Mouse (Mus musculus) neural tube, embryonic 13.5 days (tissue): ENCODE results near the gene Gm10309. TPM values are rescaled to one million over a fixed set of nuclear protein-coding genes. Genes with fewer than 3 reads are reported as not detected.
A peak's percentile ranks its signal among the peaks of the same experiment; 100 is the strongest.

Source experiments
- ATAC-seq: fragments of 200-750 bp; cut with Nextera tagmentation; 2 replicates; pipeline ENCODE4 v1.8.0; 2017; ENCODE audit warnings: low read depth, mild to moderate bottlenecking, moderate TSS enrichment, moderate library complexity
- H3K27ac ChIP-seq: fragments of 300-500 bp; sonication (generic); replicated peaks from 2 replicates; pipeline ENCODE4 v1.5.1; 2015; ENCODE audit warnings: moderate library complexity, mild to moderate bottlenecking, inconsistent platforms
- H3K27me3 ChIP-seq: fragments of 300-500 bp; sonication (generic); 2 replicates; pipeline ENCODE4 v1.6.1; 2015; ENCODE audit warnings: mild to moderate bottlenecking, inconsistent platforms
- H3K36me3 ChIP-seq: fragments of 300-500 bp; sonication (generic); 2 replicates; pipeline ENCODE4 v1.6.1; 2015; ENCODE audit warnings: mild to moderate bottlenecking, inconsistent platforms
- H3K4me1 ChIP-seq: fragments of 300-500 bp; sonication (generic); replicated peaks from 2 replicates; pipeline ENCODE4 v1.6.1; 2015; ENCODE audit warnings: inconsistent platforms
- H3K4me2 ChIP-seq: fragments of 300-500 bp; sonication (generic); 2 replicates; pipeline ENCODE4 v1.6.1; 2015; ENCODE audit warnings: inconsistent platforms, mild to moderate bottlenecking, moderate library complexity
- H3K4me3 ChIP-seq: fragments of 300-500 bp; sonication (generic); 2 replicates; pipeline ENCODE4 v1.5.1; 2015; ENCODE audit warnings: mild to moderate bottlenecking, inconsistent platforms
- H3K9ac ChIP-seq: fragments of 300-500 bp; sonication (generic); 2 replicates; pipeline ENCODE4 v1.6.1; 2015; ENCODE audit warnings: moderate library complexity, mild to moderate bottlenecking, inconsistent platforms
- H3K9me3 ChIP-seq: fragments of 300-500 bp; sonication (generic); 2 replicates; pipeline ENCODE4 v1.6.1; 2016; ENCODE audit warnings: inconsistent platforms
- WGBS: fragments of 180-500 bp; shearing (Covaris S2); methylation state at CpG from one replicate; pipeline ENCODE4 v1.1.7; 2015; 5-methylcytosine and 5-hydroxymethylcytosine counted together
- polyA plus RNA-seq: library from polyadenylated mRNA; unstranded; fragments of >200 nt; fragmentation: Nextera tagmentation; extraction: Ambion mirVana; gene quantifications from 2 replicates; pipeline ENCODE4 v1.2.1, GENCODE M21; 2015

Gene Gm10309
- 0.23 and 0.46 TPM in 2 replicates for polyA plus RNA-seq

DNA sequence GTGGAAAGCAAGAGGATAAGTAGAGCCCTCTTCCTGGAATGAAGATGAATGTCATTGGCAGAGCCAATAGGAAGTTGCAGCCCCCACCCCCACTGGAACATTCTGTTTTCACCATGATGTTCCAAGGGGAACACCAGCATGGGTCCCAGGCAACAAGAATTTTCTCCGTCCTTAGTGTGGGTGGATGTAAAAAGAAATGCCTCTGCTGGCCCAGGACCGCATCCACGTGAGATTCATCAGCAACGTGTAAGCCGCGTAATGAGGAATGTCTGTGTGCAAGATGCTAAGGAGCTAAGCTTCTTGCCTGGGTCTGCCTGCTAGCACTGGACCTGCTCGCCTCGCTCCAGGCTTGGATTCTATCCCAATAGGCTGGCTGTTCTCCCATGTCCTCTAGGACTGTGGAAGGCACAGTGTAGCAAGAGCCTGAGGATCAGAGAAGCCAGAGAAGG, at the start of gene Gm10309:
Gm10309 (minus strand) TSS at position 50 of the 449 bp plus-strand sequence.
- Histone ChIP-seq H3K27me3 (no peaks in the 10 kb centered on the region), H3K9ac (no peak within 1 kb of the TSS), H3K27ac (no peak within 1 kb of the TSS), H3K4me2 (no peak within 1 kb of the TSS), H3K4me3 (no peak within 1 kb of the TSS), H3K9me3 (no peaks in the 10 kb centered on the region), H3K36me3 (peaks cover 7% of the 10 kb centered on the region; the same call in 1 of the 2 replicates), H3K4me1 (peaks cover 3% of the 10 kb centered on the region; the same call in 1 of the 2 replicates)
- 88% methylated on average over 8 of the region's 8 CpGs for WGBS
- no peak for ATAC-seq

DNA sequence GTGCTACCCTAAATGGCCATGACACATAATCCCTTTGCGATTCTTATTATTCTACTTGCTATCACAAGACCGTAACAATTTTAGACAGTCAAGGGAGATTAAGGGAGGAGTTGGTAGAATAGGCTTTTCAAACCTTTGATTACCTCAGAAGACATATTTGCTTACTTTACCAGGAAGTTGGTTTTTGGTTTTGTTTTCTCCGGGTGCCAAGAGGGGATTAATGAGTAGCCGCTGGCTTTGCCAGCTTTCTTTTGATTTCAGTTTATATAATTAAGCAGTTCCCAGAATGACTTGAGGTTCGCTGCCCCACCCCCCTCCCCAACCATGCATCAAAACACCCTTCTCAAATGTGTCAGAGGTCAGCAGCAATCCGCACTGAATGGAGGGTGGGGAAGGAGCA, 47.0 kb upstream of the Gm10309 start:
- H3K27me3 ChIP-seq, result no peaks in the 10 kb centered on the region
- no peak overlapping the region for H3K9ac ChIP-seq
- WGBS, result 88% methylated on average over 6 of the region's 6 CpGs
- H3K4me2 ChIP-seq, result no peak overlapping the region
- no peaks in the 10 kb centered on the region for H3K36me3 ChIP-seq
- no peaks in the 10 kb centered on the region for H3K9me3 ChIP-seq
- no peak overlapping the region for H3K4me3 ChIP-seq
- no peak for ATAC-seq
- no peak overlapping the region for H3K27ac ChIP-seq
- 0 out of 2 replicates have a peak, but pooled peaks cover under 1% of the 10 kb centered on the region for H3K4me1 ChIP-seq

DNA sequence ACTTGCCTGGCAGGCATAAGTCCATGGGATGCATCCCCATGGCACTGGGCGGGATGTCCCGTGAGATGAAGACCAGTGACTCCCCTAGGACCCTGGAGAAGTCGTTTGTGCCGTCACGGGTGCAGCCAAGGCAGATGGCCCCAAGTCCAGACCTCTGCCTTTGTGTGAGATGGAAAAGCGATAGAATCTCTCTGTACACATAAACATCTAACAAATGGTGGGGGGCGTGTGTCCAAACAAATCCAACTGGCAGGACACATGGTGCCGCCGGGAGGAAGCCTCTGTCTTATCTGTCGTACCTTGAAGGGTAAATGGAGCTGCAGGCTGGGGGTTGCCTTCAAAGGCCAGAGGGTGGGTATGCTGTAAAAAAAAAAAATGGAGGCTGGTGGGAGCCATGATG, 46.5 kb upstream of the Gm10309 start:
- H3K9ac ChIP-seq, result no peak overlapping the region
- ATAC-seq, result no peak
- WGBS, result 85% methylated on average over 10 of the region's 10 CpGs
- H3K9me3 ChIP-seq, result no peaks in the 10 kb centered on the region
- H3K4me3 ChIP-seq, result no peak overlapping the region
- no peaks in the 10 kb centered on the region for H3K36me3 ChIP-seq
- no peak overlapping the region for H3K4me2 ChIP-seq
- 0 out of 2 replicates have a peak, but pooled peaks cover 4% of the 10 kb centered on the region for H3K4me1 ChIP-seq
- H3K27me3 ChIP-seq, result no peaks in the 10 kb centered on the region
- H3K27ac ChIP-seq, result no peak overlapping the region

DNA sequence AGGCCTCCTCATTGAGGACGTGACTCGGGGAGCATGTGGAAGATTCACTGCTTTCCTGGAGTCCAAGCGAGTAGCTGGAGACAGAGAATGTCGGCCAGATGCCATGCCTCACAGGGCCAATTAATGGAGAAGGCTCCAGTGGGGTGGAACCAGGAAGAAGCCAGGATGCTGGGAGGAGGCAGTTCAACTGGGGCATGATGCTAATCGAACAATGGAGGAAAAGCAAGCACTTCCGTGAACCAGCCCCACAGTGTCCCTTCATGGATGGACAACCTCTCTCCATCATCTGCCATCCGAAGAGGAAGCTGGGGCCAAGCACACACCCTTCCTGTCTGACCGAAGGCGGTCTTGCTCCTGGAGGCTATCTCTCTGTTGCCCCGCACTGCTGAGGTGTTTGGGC, 44.1 kb upstream of the Gm10309 start:
- no peaks in the 10 kb centered on the region for H3K9me3 ChIP-seq
- H3K9ac ChIP-seq, result no peak overlapping the region
- ATAC-seq, result no peak
- WGBS, result 91% methylated on average over 10 of the region's 10 CpGs
- no peaks in the 10 kb centered on the region for H3K27me3 ChIP-seq
- no peak overlapping the region for H3K4me2 ChIP-seq
- no peaks in the 10 kb centered on the region for H3K36me3 ChIP-seq
- no peak overlapping the region for H3K27ac ChIP-seq
- 0 out of 2 replicates have a peak, but pooled peaks cover 4% of the 10 kb centered on the region for H3K4me1 ChIP-seq
- no peak overlapping the region for H3K4me3 ChIP-seq

DNA sequence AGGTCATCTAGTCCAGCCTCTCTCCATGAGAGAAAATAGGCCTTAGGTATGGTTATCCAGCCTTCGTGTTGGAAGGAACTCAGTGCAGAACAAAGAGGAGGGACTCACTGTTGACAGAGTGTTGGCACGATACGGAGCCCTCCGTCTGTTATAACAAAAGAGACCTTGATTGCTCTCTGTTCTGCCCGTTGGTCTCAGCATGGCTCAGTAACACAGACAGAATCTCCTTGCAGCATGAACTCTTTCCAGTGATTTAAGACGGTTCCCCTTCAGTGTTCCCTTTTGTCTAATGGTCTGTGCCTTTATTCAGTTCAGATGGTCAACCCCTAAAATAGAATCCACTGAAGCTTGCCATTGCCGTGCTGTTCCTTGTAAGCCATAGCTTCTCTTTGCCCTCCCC, 41.5 kb upstream of the Gm10309 start:
- H3K4me1 ChIP-seq, result 0 out of 2 replicates have a peak, but pooled peaks cover 4% of the 10 kb centered on the region
- no peaks in the 10 kb centered on the region for H3K9me3 ChIP-seq
- H3K9ac ChIP-seq, result no peak overlapping the region
- no peaks in the 10 kb centered on the region for H3K27me3 ChIP-seq
- no peak for ATAC-seq
- 22% methylated on average over 7 of the region's 7 CpGs for WGBS
- H3K36me3 ChIP-seq, result no peaks in the 10 kb centered on the region
- H3K27ac ChIP-seq, result no peak overlapping the region
- no peak overlapping the region for H3K4me2 ChIP-seq
- no peak overlapping the region for H3K4me3 ChIP-seq

DNA sequence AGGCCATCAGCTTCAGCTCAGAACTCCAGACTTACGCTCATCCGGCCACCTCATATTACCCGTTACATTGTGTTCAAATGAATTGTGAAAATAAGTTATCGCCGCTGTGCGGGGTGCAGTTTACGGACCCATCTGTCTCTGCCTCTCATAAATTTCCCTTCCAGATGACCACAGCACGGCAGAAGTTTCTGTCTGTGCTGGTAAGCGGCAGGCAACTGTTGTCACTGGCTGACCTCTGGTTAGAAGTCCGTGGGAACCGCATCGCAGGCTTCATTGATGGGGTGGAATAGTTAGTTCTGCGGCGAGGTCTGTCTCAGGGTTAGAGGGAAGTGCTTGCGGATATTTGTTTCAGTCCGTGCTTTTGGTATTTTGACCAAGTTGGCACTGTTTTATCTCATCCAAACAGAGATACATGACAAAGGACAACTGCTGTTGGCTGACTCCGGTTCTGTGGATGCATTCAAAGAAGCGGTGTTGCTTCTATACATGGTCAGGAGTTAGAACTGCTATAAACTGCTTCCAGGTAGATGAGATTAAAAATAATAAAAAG, 34.9 kb upstream of the Gm10309 start:
- Histone ChIP-seq H3K36me3 (no peaks in the 10 kb centered on the region), H3K27ac (no peak overlapping the region), H3K4me2 (no peak overlapping the region), H3K4me3 (no peak overlapping the region), H3K9ac (no peak overlapping the region), H3K27me3 (no peaks in the 10 kb centered on the region), H3K9me3 (no peaks in the 10 kb centered on the region), H3K4me1 (peaks cover 17% of the 10 kb centered on the region; the same call in 1 of the 2 replicates)
- 67% methylated on average over 18 of the region's 18 CpGs for WGBS
- no peak for ATAC-seq

DNA sequence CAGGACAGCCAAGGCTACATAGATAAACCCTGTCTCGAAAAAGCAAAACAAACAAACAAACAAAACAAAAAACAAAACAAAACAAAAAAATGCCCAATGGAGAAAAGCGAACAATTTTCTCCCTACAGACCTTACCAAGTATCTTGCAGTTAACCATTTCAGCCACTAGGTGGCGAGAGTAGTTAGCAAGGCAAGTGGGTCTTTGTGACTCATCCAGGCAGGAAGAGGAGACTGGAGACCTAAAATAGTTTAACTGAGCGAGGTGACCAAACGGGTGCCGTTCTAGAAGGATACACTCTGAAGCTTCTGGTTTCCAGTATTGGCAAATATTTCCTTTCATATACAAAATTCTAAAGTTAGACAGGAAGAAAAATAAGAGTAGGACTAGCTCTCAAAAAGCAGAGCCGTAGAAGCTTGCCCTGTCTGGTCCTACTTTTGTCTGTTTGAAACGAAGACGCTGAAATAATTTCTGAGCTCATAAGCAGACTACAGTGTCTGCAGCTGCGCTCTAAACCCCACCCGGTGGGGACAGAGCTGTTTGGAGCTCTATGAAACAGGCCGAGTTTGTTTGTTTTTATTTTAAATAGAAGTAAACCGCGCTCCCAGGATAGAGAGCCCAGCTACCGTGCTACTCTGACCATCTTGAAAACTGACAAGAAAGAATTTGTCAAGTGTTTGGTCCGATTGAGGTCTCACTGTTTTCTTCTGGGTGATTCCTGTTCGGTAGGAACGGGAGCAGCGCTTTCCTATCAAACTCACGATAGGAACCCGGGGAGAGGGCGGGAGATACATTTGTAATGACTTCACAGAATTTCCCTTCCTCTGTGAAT, 31.0 kb upstream of the Gm10309 start:
- Histone ChIP-seq H3K4me3 (no peak overlapping the region), H3K36me3 (no peaks in the 10 kb centered on the region), H3K27ac (0 out of 2 replicates have a peak overlapping the region, but pooled peaks have one; percentile 2), H3K9me3 (no peaks in the 10 kb centered on the region), H3K4me1 (peaks cover 32% of the 10 kb centered on the region), H3K27me3 (no peaks in the 10 kb centered on the region), H3K9ac (no peak overlapping the region), H3K4me2 (peak overlapping the region; percentile 25)
- 54% methylated on average over 22 of the region's 22 CpGs for WGBS
- peak; percentile 71; the same call in 1 of the 2 replicates for ATAC-seq

DNA sequence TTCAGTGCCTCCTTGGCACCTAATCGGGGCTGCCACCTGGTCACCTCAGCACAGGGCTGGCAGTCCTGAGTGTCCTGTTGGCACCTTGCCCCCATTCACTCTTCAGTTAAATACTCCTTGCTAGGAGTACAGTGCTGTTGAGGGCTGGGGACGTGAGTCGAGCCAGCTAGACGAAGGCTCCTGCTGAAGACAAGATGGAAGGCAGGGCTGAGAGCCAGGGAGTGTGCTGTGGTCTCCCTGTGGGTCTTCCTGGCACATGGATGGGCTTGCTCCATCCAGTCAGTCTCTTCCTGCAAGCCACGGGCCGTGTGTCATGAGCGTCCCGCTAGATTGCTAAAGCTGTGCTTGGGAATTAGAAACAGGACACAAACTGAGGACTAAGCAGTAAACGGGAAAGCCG, 30.1 kb upstream of the Gm10309 start:
- ATAC-seq, result peak; percentile 38; the same call in 1 of the 2 replicates
- 74% methylated on average over 10 of the region's 10 CpGs for WGBS

DNA sequence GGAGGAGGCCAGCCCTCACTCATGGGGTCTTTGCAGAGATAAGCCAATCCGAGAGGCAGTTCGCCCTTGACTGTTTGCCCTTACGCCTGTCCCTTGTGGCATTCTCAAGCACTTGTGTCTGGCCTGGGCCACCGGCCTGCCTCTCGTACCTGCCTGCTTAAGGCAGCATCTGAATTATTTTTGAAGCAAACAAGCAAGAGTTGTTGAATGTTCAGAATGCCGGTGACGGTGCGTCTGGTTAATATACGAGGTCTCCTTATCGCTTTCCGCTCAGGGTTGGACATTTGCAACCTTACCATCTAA, 28.5 kb upstream of the Gm10309 start:
- Histone ChIP-seq H3K27ac (no peak overlapping the region), H3K27me3 (no peaks in the 10 kb centered on the region), H3K4me1 (peaks cover 32% of the 10 kb centered on the region), H3K9ac (no peak overlapping the region), H3K9me3 (no peaks in the 10 kb centered on the region), H3K36me3 (no peaks in the 10 kb centered on the region), H3K4me3 (no peak overlapping the region), H3K4me2 (no peak overlapping the region)
- WGBS, result 85% methylated on average over 11 of the region's 11 CpGs
- ATAC-seq, result no peak

More for the DNA sequence above, 30.1 kb upstream of the Gm10309 start:
- Histone ChIP-seq H3K27me3 (no peaks in the 10 kb centered on the region), H3K27ac (peak overlapping the region; percentile 43; the same call in 1 of the 2 replicates), H3K4me2 (no peak overlapping the region), H3K4me3 (no peak overlapping the region), H3K9me3 (no peaks in the 10 kb centered on the region), H3K4me1 (peaks cover 32% of the 10 kb centered on the region), H3K9ac (0 out of 2 replicates have a peak overlapping the region, but pooled peaks have one; percentile 13), H3K36me3 (no peaks in the 10 kb centered on the region)

DNA sequence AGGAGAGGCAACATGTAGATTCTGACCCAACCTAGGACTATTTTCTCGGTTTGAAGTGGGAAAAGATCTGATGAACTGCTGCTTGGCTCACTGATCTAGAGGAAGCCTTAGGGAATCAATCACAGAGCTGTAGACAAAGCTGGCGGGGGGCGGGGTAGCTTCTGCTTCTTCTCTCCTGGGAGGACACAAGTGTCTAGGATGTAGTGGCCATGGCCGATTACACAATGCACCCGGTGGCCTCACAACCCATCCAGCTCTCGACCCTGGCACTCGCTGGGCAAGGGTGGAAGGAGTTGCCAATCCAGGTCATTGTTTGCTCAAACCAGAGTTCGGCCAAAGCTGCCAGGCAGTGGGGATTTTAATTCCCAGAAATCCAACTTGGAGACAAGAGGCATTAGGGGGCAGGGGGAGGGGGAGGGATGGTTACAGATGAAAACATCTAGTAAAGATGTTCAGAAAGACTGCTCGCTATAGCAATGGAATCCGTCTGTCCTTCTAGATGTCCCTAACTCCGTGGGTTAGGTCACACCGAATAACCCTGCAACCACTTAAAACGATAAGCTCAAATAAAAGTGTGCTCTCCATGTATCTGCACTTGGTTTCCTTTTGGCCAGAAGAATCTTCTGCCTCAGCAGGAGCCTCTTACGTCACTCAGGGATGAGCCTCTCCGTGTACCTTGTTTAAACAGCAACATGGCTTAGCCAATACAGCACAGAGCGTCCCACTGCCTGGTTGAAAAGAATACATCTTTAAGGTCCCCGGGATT, 27.9 kb upstream of the Gm10309 start:
- Histone ChIP-seq H3K36me3 (no peaks in the 10 kb centered on the region), H3K27ac (no peak overlapping the region), H3K9ac (no peak overlapping the region), H3K27me3 (no peaks in the 10 kb centered on the region), H3K4me1 (peaks cover 32% of the 10 kb centered on the region), H3K9me3 (no peaks in the 10 kb centered on the region), H3K4me2 (no peak overlapping the region), H3K4me3 (no peak overlapping the region)
- WGBS, result 73% methylated on average over 17 of the region's 17 CpGs
- no peak for ATAC-seq

DNA sequence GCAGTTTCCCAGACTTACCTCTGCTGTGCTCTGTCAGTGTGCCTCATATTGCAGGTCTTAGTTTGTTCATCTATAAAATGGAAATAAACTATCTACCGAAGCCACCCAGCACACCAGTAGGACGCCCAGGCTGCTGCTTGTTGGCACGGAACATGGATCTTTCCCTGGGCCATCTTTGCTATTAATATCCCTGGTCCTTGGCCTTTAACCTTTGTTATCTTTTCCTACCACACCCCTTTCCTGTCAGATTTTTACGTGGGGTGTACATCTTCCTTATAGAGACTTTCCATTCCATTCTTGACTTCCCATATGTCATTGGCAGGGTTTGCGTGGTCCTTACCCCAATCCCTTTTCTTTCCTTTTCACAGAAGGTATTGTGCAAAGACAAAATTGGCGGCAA, 26.2 kb upstream of the Gm10309 start:
- H3K4me1 ChIP-seq, result peaks cover 25% of the 10 kb centered on the region
- no peak overlapping the region for H3K9ac ChIP-seq
- no peak overlapping the region for H3K4me3 ChIP-seq
- no peaks in the 10 kb centered on the region for H3K27me3 ChIP-seq
- H3K36me3 ChIP-seq, result no peaks in the 10 kb centered on the region
- H3K4me2 ChIP-seq, result no peak overlapping the region
- no peak for ATAC-seq
- 91% methylated on average over 6 of the region's 6 CpGs for WGBS
- no peaks in the 10 kb centered on the region for H3K9me3 ChIP-seq
- H3K27ac ChIP-seq, result no peak overlapping the region

DNA sequence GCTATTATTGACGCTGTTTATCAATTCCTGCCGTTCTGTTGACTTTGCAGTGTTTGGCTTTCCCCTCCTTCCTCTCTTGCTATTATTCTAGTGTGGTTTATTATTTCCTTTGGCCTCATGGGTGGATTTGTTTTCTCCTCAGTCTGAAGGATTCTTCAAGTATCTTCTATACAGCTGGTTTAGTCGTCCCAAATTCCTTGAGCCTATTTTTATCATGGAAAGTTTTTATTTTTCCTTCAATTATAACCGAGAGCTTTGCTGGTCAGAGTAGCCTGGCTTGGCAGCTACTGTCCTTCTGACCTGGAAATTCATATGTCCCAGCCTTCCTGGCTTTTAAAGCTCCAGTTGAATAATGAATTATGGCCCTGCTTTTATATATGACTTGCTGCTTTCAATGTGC, 24.4 kb upstream of the Gm10309 start:
- Histone ChIP-seq H3K9me3 (no peaks in the 10 kb centered on the region), H3K4me2 (no peak overlapping the region), H3K4me1 (peaks cover 15% of the 10 kb centered on the region), H3K4me3 (no peak overlapping the region), H3K36me3 (no peaks in the 10 kb centered on the region), H3K9ac (no peak overlapping the region), H3K27me3 (no peaks in the 10 kb centered on the region), H3K27ac (no peak overlapping the region)
- 72% methylated on average over 4 of the region's 4 CpGs for WGBS
- ATAC-seq, result no peak
